In the genomic region with DNA sequence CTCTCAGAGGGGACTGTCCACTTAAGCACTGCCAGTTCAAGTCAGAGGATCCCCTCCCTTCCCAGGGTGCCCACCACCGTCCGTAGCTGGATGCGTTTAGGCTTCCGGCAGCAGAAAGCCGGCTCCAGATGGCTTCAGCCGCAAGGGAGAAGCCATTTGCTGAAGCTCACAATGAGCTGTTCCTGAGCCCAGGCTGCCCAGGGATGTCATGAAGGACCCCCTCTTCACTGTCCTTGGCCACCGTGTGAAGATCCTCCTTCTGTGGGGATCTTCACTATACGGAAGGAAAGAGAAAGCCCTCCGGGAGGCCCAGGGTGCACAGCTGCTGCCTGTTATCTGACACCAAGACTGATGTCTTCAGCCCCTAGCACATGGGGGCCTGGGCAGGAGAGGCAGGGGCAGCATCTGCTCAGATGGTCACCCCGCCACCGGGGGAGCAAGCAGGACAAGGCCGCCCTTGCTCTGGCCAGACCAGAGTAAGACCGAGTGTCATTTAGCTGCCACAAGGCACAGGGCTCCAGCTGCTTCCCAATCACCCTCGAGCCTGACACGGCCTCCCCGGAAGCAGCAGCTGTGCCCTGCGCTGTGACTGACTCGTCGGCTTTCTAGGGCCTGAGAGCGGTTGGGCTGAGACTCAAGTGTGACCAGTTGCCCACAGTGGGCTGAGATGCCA, we compare ENCODE assay signal across 8 mouse cellular contexts.
DNase-seq lines count a peak whose midpoint lies in the region; ATAC-seq lines count a peak whose summit lies in the region.

No protein-coding gene starts in this region.

- H3K4me3 ChIP-seq in heart, embryonic 10.5 days: peak overlapping the region; percentile 37
- peak overlapping the region; percentile 1; the same call in 1 of the 2 replicates for H3K4me3 ChIP-seq in embryonic facial prominence, embryonic 14.5 days (ENCODE audit: low read depth, low read length)
- H3K4me3 ChIP-seq in hindbrain, embryonic 13.5 days: no peak overlapping the region

- H3K36me3 ChIP-seq in heart, embryonic 10.5 days: no peaks in the 10 kb centered on the region
- no peaks in the 10 kb centered on the region for H3K36me3 ChIP-seq in embryonic facial prominence, embryonic 14.5 days (ENCODE audit: control insufficient read depth, insufficient read depth, low read length)
- H3K36me3 ChIP-seq in hindbrain, embryonic 13.5 days: no peaks in the 10 kb centered on the region

- no peaks in the 10 kb centered on the region for H3K9me3 ChIP-seq in heart, embryonic 10.5 days
- H3K9me3 ChIP-seq in embryonic facial prominence, embryonic 14.5 days (ENCODE audit: control insufficient read depth, low read length): no peaks in the 10 kb centered on the region
- no peaks in the 10 kb centered on the region for H3K9me3 ChIP-seq in hindbrain, embryonic 13.5 days

- ATAC-seq in embryonic facial prominence, embryonic 14.5 days (ENCODE audit: low read depth): peak; percentile 12; the same call in 1 of the 2 replicates
- ATAC-seq in hindbrain, embryonic 13.5 days (ENCODE audit: low FRiP score): no peak; the same call in 1 of the 2 replicates
- no peak for ATAC-seq in monocyte, adult 5-6 weeks (replicated peaks; ENCODE audit: insufficient number of reproducible peaks, low FRiP score, low TSS enrichment, poor library complexity, severe bottlenecking)

- WGBS in heart, embryonic 10.5 days: 16% methylated on average over 20 of the region's 20 CpGs
- WGBS in embryonic facial prominence, embryonic 14.5 days: 11% methylated on average over 20 of the region's 20 CpGs
- WGBS in hindbrain, embryonic 13.5 days: 11% methylated on average over 20 of the region's 20 CpGs

- H3K9ac ChIP-seq in embryonic facial prominence, embryonic 14.5 days (ENCODE audit: low read depth, low read length): peak overlapping the region; percentile 41
- H3K9ac ChIP-seq in hindbrain, embryonic 13.5 days: peak overlapping the region; percentile 40

- DNase-seq in heart, embryonic 10.5 days (ENCODE audit: low spot score): no peak
- DNase-seq in heart, postnatal 4 days: no peak
- DNase-seq in B cell, adult 2 months: peak; percentile 44 to 48
- DNase-seq in embryonic facial prominence, embryonic 14.5 days (ENCODE audit: low spot score): peak; percentile 80
- peak; percentile 73 for DNase-seq in lung, postnatal 10 days
- DNase-seq in thymus, adult 18-20 months: peak; percentile 65 to 72

- H3K4me1 ChIP-seq in heart, embryonic 10.5 days: peaks cover 94% of the 10 kb centered on the region
- H3K4me1 ChIP-seq in embryonic facial prominence, embryonic 14.5 days (ENCODE audit: control insufficient read depth, insufficient read depth, low read length): peaks cover 68% of the 10 kb centered on the region
- H3K4me1 ChIP-seq in hindbrain, embryonic 13.5 days (replicated peaks): peaks cover 80% of the 10 kb centered on the region

- peak overlapping the region; percentile 44 for H3K4me2 ChIP-seq in embryonic facial prominence, embryonic 14.5 days (ENCODE audit: low read depth, low read length)
- peak overlapping the region; percentile 26 for H3K4me2 ChIP-seq in hindbrain, embryonic 13.5 days

- H3K27me3 ChIP-seq in heart, embryonic 10.5 days (ENCODE audit: insufficient read depth, poor library complexity, severe bottlenecking): no peaks in the 10 kb centered on the region
- H3K27me3 ChIP-seq in embryonic facial prominence, embryonic 14.5 days (replicated peaks; ENCODE audit: control insufficient read depth, insufficient read depth, low read length): no peaks in the 10 kb centered on the region
- H3K27me3 ChIP-seq in hindbrain, embryonic 13.5 days: no peaks in the 10 kb centered on the region

- H3K27ac ChIP-seq in heart, embryonic 10.5 days: peak overlapping the region; percentile 83
- peak overlapping the region; percentile 88 for H3K27ac ChIP-seq in embryonic facial prominence, embryonic 14.5 days (replicated peaks; ENCODE audit: low read depth, low read length)
- peak overlapping the region; percentile 91 for H3K27ac ChIP-seq in hindbrain, embryonic 13.5 days

Comparison
In these comparisons a context has a peak if more than half of its experiments do, and no peak if none do; other contexts are left out.
1. DNase-seq: peak in B cell, adult 2 months (2 of 2), embryonic facial prominence, embryonic 14.5 days (single experiment), lung, postnatal 10 days (single experiment) and thymus, adult 18-20 months (2 of 2); none in heart, embryonic 10.5 days (single experiment) and heart, postnatal 4 days (single experiment).
2. Peak in every context shown above with its lines, with median percentiles within 50 percentile points of each other: H3K27ac ChIP-seq.